Comparison of ENCODE assay signal across 15 mouse cellular contexts in the genomic region with DNA sequence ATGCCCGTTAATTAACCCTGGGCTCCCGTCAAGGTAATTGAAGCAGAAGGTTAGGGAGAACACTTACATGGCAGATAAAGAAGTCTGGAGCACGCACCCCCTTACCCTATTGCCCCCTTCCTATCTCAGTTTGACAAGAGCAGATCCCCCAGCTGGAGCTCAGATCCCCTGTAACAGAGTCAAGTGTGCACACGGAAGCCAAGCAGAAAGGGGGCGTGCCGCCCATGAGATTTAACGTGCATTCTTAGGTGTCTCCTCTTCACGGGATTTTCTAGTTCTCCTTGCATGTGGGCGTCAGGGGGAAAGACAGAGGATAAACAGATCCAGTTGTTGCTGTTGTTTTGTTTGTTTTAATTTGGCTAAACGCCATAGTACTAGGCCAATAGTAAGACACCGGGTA.
"Had no signal": no experiment of that assay in that cellular context is flagged by ENCODE, and none has a peak within 500 bp of the region (broad histone marks: within the 10 kb centered on the region; RNA-seq: fewer than 3 reads in every experiment).

No protein-coding gene starts in this region.

- H3K9me3 ChIP-seq: limb, embryonic 10.5 days; liver, embryonic 15.5 days; neural tube, embryonic 13.5 days had no signal

- ATAC-seq: lung, postnatal 0 days had no signal

- H3K4me2 ChIP-seq: liver, embryonic 11.5 days; liver, embryonic 15.5 days; neural tube, embryonic 13.5 days had no signal

- H3K9ac ChIP-seq: liver, embryonic 15.5 days; neural tube, embryonic 13.5 days had no signal

- H3K27me3 ChIP-seq: liver, embryonic 15.5 days; neural tube, embryonic 13.5 days had no signal

- H3K4me3 ChIP-seq: limb, embryonic 10.5 days; liver, embryonic 15.5 days; neural tube, embryonic 13.5 days had no signal

- DNase-seq: kidney, adult 11 months; kidney, adult 9 months; kidney, postnatal 36 days; lung, adult 2 months; lung, postnatal 36 days; right cerebral cortex, adult 18-20 months; right cerebral cortex, postnatal 25 days; thymus, postnatal 4 days had no signal

- H3K36me3 ChIP-seq: limb, embryonic 10.5 days; liver, embryonic 15.5 days; neural tube, embryonic 13.5 days had no signal

- H3K4me1 ChIP-seq: limb, embryonic 10.5 days; liver, embryonic 15.5 days; neural tube, embryonic 13.5 days had no signal

- H3K27ac ChIP-seq: kidney, postnatal 0 days; limb, embryonic 10.5 days; liver, embryonic 15.5 days; neural tube, embryonic 13.5 days; stomach, postnatal 0 days had no signal
